Mouse (Mus musculus) spleen, adult 2 months (tissue): ENCODE results near the gene Hnrnpr.

Experiments used
- CTCF ChIP-seq: fragments of 200-500 bp; IDR thresholded peaks from 2 replicates; pipeline ENCODE4 v1.5.1; 2011; ENCODE audit warnings: mild to moderate bottlenecking, inconsistent platforms; ENCODE audit not compliant: insufficient read depth, insufficient read length, insufficient replicate concordance; ENCODE audit errors: extremely low read depth
- POLR2A ChIP-seq: fragments of 200-500 bp; IDR thresholded peaks from 2 replicates; pipeline ENCODE4 v1.6.1; 2011; ENCODE audit warnings: low read depth, low read length, inconsistent platforms

- TF ChIP-seq POLR2A, result no peak
- no peak for TF ChIP-seq CTCF
Measured at GRCm38 (mm10) chr4:136281611-136282010, 29.1 kb upstream of the Hnrnpr start.
